Mouse (Mus musculus) embryonic fibroblast, embryonic 13.5 days (primary cell): ENCODE measurements at regions not wholly inside any gene's neighbourhood (a gene's known extent, or its start where the extent isn't known, plus 50 kb on each side); places are given as distances from the start of the nearest gene placed in this dataset.

Source experiments
- H3K27ac ChIP-seq: 2 replicates; pipeline ENCODE4 v1.5.1; 2012; ENCODE audit warnings: low read length, control low read depth, inconsistent platforms; ENCODE audit not compliant: insufficient read depth
- H3K4me1 ChIP-seq: 2 replicates; pipeline ENCODE4 v1.6.1; 2011; ENCODE audit warnings: low read length; ENCODE audit not compliant: control insufficient read depth, insufficient read depth
- H3K4me3 ChIP-seq: 2 replicates; pipeline ENCODE4 v1.5.1; 2011; ENCODE audit warnings: mild to moderate bottlenecking, control low read depth, low read length; ENCODE audit not compliant: insufficient read depth
- CTCF ChIP-seq: IDR thresholded peaks from 2 replicates; pipeline ENCODE4 v1.5.1; 2011; ENCODE audit warnings: mild to moderate bottlenecking, control low read depth, low read length, moderate library complexity, borderline replicate concordance; ENCODE audit not compliant: insufficient read depth
- POLR2A ChIP-seq: IDR thresholded peaks from 2 replicates; pipeline ENCODE4 v1.6.1; 2011; ENCODE audit warnings: low read depth, mild to moderate bottlenecking, control low read depth, low read length, moderate library complexity

DNA sequence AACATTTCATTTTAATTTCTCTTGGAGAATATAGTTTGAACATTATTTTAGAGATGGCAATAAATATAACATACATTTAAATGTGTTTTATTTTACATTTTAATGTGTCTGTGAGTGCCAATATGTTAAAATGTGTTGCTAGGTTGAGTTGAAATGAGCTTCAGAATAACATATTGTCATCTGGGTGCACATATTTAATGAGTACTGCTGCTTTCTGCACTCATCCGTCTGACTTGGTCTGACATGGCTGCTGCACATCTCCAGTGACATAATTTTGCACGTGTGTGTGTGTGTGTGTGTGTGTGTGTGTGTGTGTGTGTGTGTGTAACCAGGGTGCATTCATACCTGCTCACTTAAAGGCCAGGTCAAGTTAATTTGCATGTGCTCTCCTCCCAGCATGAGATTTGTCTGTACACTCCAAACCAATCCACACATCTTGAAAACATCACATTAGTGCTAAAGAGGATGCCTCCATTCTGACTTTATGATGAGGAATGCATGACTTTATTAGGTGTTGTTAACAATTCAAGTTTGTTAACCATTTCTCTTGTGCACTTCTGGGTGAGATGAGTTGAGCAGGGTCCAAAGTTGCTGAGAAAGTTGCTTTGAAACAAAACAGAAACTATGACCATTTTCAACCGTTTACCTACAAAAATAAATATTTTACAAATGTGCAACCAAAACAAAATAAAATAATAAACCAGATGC is 334.6 kb downstream of the C1d start:
- H3K27ac ChIP-seq: no peak overlapping the region
- TF ChIP-seq POLR2A (no peak), CTCF (no peak)
- H3K4me1 ChIP-seq: no peaks in the 10 kb centered on the region
- no peak overlapping the region for H3K4me3 ChIP-seq

DNA sequence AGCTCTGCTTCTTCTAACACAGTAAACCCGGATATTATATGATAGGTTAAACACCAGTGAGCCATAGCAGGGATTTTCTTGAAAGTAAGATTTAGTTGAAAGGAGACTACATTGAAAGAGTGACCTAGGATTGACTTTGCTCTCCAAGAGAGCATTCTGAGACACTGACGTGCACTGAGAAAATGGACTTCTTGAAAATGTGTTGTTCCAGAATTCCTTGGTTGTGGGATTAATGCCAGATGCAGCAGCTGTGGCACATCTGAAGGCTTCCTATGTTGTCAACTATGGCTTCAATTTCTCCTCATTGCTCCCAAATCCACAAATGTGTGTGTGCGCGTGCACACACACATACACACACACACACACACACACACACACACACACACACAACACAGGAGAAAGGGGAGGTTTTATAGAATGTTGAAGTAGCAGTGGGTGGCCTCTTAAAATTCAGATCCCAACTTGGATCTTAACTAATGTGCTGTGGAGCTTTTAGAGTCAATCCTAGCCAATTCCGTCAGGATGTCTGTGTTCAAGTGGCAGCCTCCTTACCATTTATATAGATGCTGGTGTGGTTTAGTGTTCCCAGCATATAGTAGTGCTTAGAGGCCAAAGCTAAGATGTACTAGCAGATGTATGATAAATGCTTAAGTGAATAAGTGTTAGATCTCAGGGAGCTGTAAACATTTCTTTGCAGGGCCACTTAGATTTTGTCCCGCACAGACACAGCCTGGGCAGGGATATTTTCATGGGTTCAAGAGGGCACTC is 346.5 kb downstream of the C1d start:
- Histone ChIP-seq H3K27ac (no peak overlapping the region; the same call in 1 of the 2 replicates), H3K4me1 (no peaks in the 10 kb centered on the region), H3K4me3 (no peak overlapping the region)
- TF ChIP-seq CTCF: no peak
- TF ChIP-seq POLR2A: no peak

DNA sequence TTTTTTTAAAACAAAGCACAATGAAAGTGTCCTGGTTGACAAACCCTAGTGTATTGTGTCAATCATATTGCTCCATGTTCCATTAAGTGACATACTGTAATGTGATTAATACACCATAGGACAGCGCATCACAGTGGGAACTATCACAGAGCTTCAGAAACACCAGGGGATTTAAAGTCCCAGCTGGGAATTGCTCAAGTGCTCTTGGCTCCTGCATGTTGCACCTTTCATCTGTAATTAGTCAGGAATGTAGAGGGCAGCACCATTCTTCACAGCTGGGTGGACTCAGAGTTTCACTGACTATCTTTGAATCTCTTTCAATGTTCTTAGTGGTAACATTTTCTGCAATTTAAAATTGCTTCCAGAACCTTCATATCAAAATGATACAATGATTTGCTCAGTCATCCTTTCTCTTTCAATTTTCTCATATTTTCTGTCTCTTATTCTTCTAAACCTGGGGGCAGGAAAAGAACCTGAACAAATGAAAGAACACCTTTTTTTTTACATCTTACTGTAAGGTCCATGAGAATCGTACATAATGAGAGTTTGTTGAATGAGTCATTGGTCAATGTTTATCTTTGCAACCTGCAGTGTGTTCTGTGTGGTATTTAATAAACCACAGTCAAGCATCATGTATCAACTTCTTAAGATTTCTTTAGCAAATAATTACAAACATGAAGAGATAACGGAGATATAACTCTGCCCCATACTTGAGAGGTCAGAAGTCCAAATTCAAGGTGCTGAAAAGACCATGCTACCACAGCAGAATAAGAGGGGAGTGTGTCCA is 333.0 kb downstream of the Etaa1 start:
- H3K27ac ChIP-seq: no peak overlapping the region
- H3K4me3 ChIP-seq: no peak overlapping the region
- TF ChIP-seq CTCF (no peak), POLR2A (no peak)
- H3K4me1 ChIP-seq: no peaks in the 10 kb centered on the region

DNA sequence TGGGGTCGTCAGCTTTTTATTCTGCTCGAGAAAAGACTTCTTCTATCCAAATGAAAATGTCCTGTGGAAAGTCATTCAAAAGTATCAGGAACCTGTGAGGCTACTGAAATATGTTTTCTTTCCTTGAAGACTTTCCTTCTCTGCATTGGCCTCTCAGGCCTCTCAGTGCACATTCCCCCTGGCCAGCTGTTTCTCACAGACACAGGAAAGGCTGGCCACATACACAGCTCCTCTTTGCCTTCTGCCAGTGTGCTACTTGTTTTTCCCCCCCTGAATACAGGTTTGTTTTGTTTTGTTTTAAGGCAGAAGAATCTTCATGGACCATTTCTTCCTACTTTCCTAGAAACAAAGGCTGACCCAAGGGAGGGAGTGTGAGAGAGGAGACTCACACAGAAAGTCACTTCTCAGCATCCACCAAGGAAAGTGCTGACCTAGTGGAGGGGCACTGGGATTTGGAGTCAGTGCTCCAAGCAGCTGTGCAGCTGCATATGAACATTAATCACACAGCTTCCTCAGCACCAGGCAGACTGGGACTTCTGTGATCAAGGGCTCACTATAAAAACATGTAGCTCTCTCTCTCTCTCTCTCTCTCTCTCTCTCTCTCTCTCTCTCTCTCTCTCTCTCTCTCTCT is 324.0 kb downstream of the Etaa1 start:
- no peak for TF ChIP-seq CTCF
- no peak for TF ChIP-seq POLR2A
- no peaks in the 10 kb centered on the region for H3K4me1 ChIP-seq
- no peak overlapping the region for H3K27ac ChIP-seq
- no peak overlapping the region for H3K4me3 ChIP-seq

DNA sequence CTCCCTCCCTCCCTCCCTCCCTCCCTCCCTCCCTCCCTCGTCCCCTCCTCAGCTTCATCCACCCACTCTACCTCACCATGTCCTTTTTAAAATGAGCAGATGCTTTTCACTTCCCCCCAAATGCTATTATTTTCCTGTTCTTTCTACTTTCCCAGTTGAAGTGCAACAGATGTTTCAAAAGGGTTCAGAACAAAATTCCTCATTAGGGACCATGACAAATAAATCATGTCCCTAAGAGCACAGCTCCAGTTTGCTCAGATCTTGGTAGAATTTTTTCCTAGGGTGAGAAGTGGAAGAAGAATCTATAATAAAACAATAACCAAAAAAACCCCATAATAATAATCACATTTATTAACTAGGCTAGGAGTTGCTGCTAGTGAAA is 323.5 kb downstream of the Etaa1 start:
- Histone ChIP-seq H3K27ac (no peak overlapping the region), H3K4me1 (no peaks in the 10 kb centered on the region), H3K4me3 (no peak overlapping the region)
- TF ChIP-seq POLR2A (no peak), CTCF (no peak)

DNA sequence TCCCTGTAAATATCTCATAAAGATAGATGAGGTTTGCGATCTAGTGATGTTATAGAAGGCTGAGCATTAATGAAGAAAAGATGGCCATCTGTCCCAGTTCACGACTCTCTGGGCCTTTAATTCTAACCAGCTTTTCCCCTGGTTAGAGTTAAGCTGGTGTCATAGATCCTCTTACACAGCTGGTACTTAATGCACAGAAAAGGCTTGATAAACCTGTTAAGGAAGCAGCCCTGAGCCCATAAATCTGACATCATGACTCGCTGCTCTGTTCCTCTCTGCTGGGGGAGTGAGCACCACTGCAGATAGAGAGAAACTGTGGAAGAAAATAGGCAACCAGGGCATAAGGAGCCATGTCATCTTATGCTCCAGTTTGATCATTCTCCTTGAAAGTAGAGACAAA is 316.5 kb downstream of the Etaa1 start:
- H3K4me1 ChIP-seq: no peaks in the 10 kb centered on the region
- TF ChIP-seq POLR2A (no peak), CTCF (no peak)

DNA sequence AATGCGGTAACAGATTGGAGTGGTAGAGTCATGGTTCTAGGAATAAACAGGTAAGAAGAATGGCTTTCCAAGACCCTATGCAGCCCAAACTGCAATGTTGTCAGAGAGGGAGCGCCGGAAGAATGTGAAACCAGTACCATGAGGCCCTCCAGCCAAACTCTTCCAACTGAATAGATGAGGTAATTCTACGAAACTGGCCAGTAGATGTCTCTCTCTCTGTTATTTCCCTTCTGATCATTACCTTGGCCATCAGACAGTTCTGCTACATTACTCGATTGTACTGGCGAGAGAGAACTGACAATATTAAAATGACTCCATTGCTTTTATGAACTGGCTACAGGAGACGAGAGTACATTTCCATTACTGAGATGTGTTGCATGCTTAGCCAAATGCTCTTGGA is 313.8 kb downstream of the Etaa1 start:
- no peak overlapping the region for H3K27ac ChIP-seq
- no peaks in the 10 kb centered on the region for H3K4me1 ChIP-seq

More for the DNA sequence above, 316.5 kb downstream of the Etaa1 start:
- no peak overlapping the region for H3K4me3 ChIP-seq
- H3K27ac ChIP-seq: no peak overlapping the region

DNA sequence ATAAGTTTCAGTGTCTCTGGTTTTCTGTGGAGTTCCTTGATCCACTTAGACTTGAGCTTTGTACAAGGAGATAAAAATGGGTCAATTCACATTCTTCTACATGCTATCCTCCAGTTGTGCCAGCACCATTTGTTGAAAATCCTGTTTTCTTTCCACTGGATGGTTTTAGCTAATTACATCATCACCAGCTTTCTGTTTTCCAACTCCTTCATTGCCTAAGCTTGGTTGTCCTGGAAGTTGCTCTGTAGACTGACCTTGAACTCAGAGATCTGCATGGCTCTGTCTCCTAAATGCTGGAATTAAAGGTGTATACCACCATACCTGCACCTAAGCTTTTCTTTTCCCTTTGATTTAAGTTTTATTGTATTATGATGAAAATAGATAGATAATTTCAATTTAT is 306.2 kb downstream of the Etaa1 start:
- no peak overlapping the region for H3K27ac ChIP-seq
- TF ChIP-seq POLR2A: no peak
- no peak for TF ChIP-seq CTCF
- H3K4me1 ChIP-seq: no peaks in the 10 kb centered on the region
- H3K4me3 ChIP-seq: no peak overlapping the region

More for the DNA sequence above, 313.8 kb downstream of the Etaa1 start:
- no peak for TF ChIP-seq CTCF
- no peak for TF ChIP-seq POLR2A
- H3K4me3 ChIP-seq: no peak overlapping the region

DNA sequence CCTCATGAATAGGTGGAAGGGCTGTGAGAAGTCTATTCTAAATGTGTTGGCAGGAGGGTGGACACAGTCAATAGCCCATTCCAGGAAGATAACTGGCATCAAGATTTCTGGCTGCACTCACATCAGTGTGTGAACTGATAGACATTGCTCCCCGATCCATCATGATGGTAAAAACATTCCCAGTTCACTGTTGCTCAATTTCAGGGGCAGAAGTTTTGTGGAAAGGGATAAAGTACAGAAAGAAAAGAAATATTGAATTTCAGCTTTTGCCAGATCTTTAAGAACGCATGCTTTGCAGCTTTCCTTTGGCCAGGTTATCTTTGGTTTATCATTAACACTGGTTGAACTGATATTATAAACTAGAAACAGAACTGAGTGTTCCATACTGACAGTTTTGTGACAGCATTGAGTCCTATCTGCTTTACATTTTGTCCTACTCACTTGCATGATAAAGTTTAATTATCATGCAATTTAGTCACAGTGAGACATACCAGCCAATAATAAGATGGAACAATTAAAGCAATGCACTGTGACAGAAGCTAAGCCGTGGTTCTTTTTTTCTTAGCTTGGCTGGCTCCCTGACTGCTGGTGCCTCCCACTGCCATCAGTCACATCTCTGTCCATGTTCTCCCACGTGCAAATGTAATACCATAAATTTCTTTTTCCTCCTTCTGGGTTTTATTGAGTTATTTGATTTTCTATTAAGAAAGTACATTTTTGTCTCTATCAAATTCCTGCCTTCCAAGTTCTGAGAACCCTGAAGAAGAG is 302.1 kb downstream of the Etaa1 start:
- TF ChIP-seq POLR2A (no peak), CTCF (no peak)

More for the DNA sequence above, 302.1 kb downstream of the Etaa1 start:
- H3K4me1 ChIP-seq: no peaks in the 10 kb centered on the region
- no peak overlapping the region for H3K4me3 ChIP-seq
- H3K27ac ChIP-seq: no peak overlapping the region
